Mouse (Mus musculus) hindbrain, postnatal 0 days (tissue): ENCODE measurements at regions not wholly inside any gene's neighbourhood (a gene's known extent, or its start where the extent isn't known, plus 50 kb on each side); places are given as distances from the start of the nearest gene placed in this dataset.

Source experiments
- ATAC-seq: fragments of 200-750 bp; cut with Nextera tagmentation; 2 replicates; pipeline ENCODE4 v1.8.0; 2017; ENCODE audit warnings: mild to moderate bottlenecking, moderate TSS enrichment, moderate library complexity
- DNase-seq: peaks from one replicate; pipeline ENCODE4 v3.0.0-alpha.2; 2015; ENCODE audit warnings: low spot score
- H3K27ac ChIP-seq: fragments of 300-500 bp; sonication (generic); 2 replicates; pipeline ENCODE4 v1.5.1; 2014; ENCODE audit warnings: mild to moderate bottlenecking
- H3K27me3 ChIP-seq: fragments of 300-500 bp; sonication (generic); 2 replicates; pipeline ENCODE4 v1.6.1; 2014; ENCODE audit warnings: low read length, mixed read lengths; ENCODE audit not compliant: insufficient read depth
- H3K36me3 ChIP-seq: fragments of 300-500 bp; sonication (generic); 2 replicates; pipeline ENCODE4 v1.6.1; 2014; ENCODE audit warnings: low read length, mixed read lengths; ENCODE audit not compliant: insufficient read depth
- H3K4me1 ChIP-seq: fragments of 300-500 bp; sonication (generic); 2 replicates; pipeline ENCODE4 v1.6.1; 2014; ENCODE audit warnings: antibody characterized with exemption, low read length, mixed read lengths; ENCODE audit not compliant: insufficient read depth
- H3K4me2 ChIP-seq: fragments of 300-500 bp; sonication (generic); 2 replicates; pipeline ENCODE4 v1.6.1; 2014; ENCODE audit warnings: low read depth, mild to moderate bottlenecking, low read length, moderate library complexity, mixed read lengths
- H3K4me3 ChIP-seq: fragments of 300-500 bp; sonication (generic); 2 replicates; pipeline ENCODE4 v1.5.1; 2014; ENCODE audit warnings: low read length
- H3K9ac ChIP-seq: fragments of 300-500 bp; sonication (generic); replicated peaks from 2 replicates; pipeline ENCODE4 v1.6.1; 2014; ENCODE audit warnings: mild to moderate bottlenecking, low read length, moderate library complexity, mixed read lengths
- H3K9me3 ChIP-seq: fragments of 300-500 bp; sonication (generic); 2 replicates; pipeline ENCODE4 v1.6.1; 2016; ENCODE audit warnings: low read length, mixed read lengths
- CTCF ChIP-seq: IDR thresholded peaks from 2 replicates; pipeline ENCODE4 v1.5.1; 2016; ENCODE audit warnings: antibody characterized with exemption, control low read depth, low read depth
- WGBS: fragments of 180-500 bp; shearing (Covaris S2); extraction: QIAGEN DNeasy Blood & Tissue Kit; methylation state at CpG from one replicate; pipeline ENCODE4 v1.1.7; 2014; 5-methylcytosine and 5-hydroxymethylcytosine counted together

DNA sequence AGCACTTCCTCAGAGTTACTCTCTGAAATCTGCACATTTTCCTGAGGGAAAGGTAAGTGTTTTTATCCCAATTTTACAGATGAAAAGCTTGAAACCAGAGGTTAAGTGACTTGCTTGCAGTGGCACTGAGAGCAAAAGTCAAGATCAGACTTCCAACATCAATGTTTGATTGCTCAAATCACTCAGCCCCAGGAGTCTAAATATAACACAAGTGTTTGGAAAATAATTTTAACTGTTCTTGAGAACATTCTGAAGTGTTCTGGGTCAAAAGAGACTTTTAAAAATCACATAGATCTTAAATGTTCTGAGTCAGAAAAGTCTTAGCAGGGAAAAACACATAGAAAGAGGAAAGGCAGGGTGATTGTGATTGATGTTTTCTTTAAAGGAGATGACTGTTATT, 848.6 kb upstream of the Cntnap5a start:
- H3K4me2 ChIP-seq = no peak overlapping the region
- TF ChIP-seq CTCF = no peak
- no peaks in the 10 kb centered on the region for H3K4me1 ChIP-seq
- DNase-seq (no peak), ATAC-seq (no peak)
- no peak overlapping the region for H3K9ac ChIP-seq
- no peak overlapping the region for H3K4me3 ChIP-seq
- H3K9me3 ChIP-seq = no peaks in the 10 kb centered on the region
- no peaks in the 10 kb centered on the region for H3K36me3 ChIP-seq
- no peaks in the 10 kb centered on the region for H3K27me3 ChIP-seq
- H3K27ac ChIP-seq = no peak overlapping the region

DNA sequence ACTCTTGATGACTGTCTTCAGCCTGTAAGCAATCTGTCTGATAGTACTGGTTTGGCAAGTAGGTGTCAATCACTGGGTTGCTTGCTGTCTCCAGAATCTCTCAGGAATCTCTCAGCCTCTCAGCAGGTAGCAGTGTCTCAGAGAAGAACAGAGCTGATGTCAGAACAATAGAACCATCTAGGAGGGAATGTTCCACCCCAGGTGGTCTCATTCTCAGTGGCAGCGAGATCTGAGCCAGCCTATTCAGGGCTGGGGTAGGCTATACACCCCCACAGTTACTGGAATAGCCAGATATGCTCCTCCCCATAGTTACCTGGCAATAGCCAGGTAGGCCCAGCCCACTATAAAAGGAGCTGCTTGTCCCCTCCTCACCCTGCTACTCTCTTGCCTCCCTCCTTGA, 834.9 kb upstream of the Cntnap5a start:
- Histone ChIP-seq H3K4me1 (no peaks in the 10 kb centered on the region), H3K4me2 (no peak overlapping the region), H3K27me3 (no peaks in the 10 kb centered on the region), H3K4me3 (no peak overlapping the region), H3K36me3 (no peaks in the 10 kb centered on the region), H3K9ac (no peak overlapping the region), H3K9me3 (no peaks in the 10 kb centered on the region), H3K27ac (no peak overlapping the region)
- no peak for TF ChIP-seq CTCF
- DNase-seq (no peak), ATAC-seq (no peak)
- WGBS = 4% methylated on average over 1 of the region's 1 CpGs

DNA sequence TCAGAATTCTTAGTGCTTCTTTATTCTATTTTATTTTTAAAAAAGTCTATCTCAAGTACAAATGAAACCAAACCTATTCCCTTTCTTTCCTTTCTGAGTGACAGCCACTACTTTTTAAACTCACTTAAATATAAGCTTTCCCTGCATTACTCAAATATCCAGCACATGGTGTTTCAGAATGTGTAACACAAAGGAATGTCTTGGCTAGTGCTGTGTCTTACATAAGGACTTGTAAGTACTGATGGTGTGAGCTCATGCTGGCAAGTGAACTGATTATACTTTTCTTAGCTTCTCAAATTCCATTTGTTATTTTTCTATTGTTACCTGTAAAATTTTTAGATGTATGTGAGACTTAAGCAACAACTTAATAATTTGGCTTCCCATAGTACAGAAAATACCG, 823.6 kb upstream of the Cntnap5a start:
- no peaks in the 10 kb centered on the region for H3K27me3 ChIP-seq
- ATAC-seq (no peak), DNase-seq (no peak)
- no peak overlapping the region for H3K4me3 ChIP-seq
- no peak overlapping the region for H3K27ac ChIP-seq
- no peaks in the 10 kb centered on the region for H3K9me3 ChIP-seq
- H3K36me3 ChIP-seq = no peaks in the 10 kb centered on the region
- WGBS = 96% methylated on average over 1 of the region's 1 CpGs
- no peak for TF ChIP-seq CTCF
- H3K4me2 ChIP-seq = no peak overlapping the region
- H3K4me1 ChIP-seq = no peaks in the 10 kb centered on the region
- H3K9ac ChIP-seq = no peak overlapping the region

DNA sequence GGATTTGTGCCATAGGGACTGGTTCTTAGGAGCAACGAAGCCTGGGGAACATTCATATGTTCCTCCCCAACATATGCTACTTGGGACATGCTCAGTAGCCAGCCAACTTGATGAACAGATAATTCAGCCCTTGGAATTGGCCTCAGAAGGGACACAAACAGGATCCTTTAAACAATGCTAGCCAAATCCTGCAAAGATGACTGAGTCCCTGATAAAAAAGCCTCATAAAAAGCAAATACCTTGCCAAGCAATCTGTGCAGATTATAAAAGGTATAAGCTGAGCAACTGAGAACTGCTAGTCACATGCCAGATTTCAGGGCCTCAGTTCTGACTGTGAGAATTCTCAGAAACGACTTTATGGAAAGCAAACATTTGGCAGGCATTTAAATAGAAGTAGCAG, 821.6 kb upstream of the Cntnap5a start:
- ATAC-seq (no peak), DNase-seq (peak; percentile 36)
- WGBS = 41% methylated on average over 2 of the region's 2 CpGs
- H3K27me3 ChIP-seq = no peaks in the 10 kb centered on the region
- no peaks in the 10 kb centered on the region for H3K9me3 ChIP-seq
- no peak for TF ChIP-seq CTCF
- no peak overlapping the region for H3K27ac ChIP-seq
- H3K4me3 ChIP-seq = no peak overlapping the region
- H3K9ac ChIP-seq = no peak overlapping the region
- H3K36me3 ChIP-seq = no peaks in the 10 kb centered on the region
- no peak overlapping the region for H3K4me2 ChIP-seq
- H3K4me1 ChIP-seq = no peaks in the 10 kb centered on the region

DNA sequence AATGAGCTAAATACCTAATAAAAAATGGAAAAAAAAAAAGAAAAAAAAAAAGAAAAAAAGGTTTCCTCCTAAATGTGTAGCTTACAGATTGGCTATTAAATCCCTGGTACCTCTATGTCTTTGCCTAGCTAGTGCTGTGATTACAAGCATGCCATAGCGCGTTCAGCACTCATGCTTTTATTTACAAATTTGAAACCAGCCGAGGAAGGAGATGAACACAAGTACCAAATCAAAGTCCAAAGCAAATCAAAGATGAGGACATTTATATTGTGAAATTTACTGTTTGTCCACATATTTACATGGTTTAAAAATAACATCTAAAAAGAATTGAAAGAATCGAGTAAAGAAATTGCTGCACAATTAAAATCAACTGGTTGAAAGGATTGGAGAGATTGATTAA, 808.8 kb upstream of the Cntnap5a start:
- ATAC-seq (no peak), DNase-seq (no peak)
- no peak overlapping the region for H3K9ac ChIP-seq
- H3K4me1 ChIP-seq = no peaks in the 10 kb centered on the region
- H3K9me3 ChIP-seq = no peaks in the 10 kb centered on the region
- no peak for TF ChIP-seq CTCF
- 96% methylated on average over 4 of the region's 4 CpGs for WGBS
- H3K4me3 ChIP-seq = no peak overlapping the region
- no peaks in the 10 kb centered on the region for H3K36me3 ChIP-seq
- H3K27me3 ChIP-seq = no peaks in the 10 kb centered on the region
- no peak overlapping the region for H3K4me2 ChIP-seq
- no peak overlapping the region for H3K27ac ChIP-seq
